Mouse (Mus musculus) stomach, embryonic 15.5 days (tissue): Measurements from ENCODE around the gene Galnt13. TPM values are rescaled to one million over a fixed set of nuclear protein-coding genes. Genes with fewer than 3 reads are reported as not detected.

ENCODE experiments used
- ATAC-seq: fragments of 200-750 bp; cut with Nextera tagmentation; 2 replicates; pipeline ENCODE4 v1.8.0; 2017; ENCODE audit warnings: low read depth, moderate number of reproducible peaks, moderate TSS enrichment; ENCODE audit not compliant: insufficient read depth, low FRiP score
- H3K27ac ChIP-seq: fragments of 300-500 bp; sonication (generic); 2 replicates; pipeline ENCODE4 v1.5.1; 2015; ENCODE audit warnings: mild to moderate bottlenecking, inconsistent platforms
- H3K27me3 ChIP-seq: fragments of 300-500 bp; sonication (generic); replicated peaks from 2 replicates; pipeline ENCODE4 v1.6.1; 2015; ENCODE audit warnings: inconsistent platforms
- H3K36me3 ChIP-seq: fragments of 300-500 bp; sonication (generic); 2 replicates; pipeline ENCODE4 v1.6.1; 2015; ENCODE audit warnings: inconsistent platforms
- H3K4me1 ChIP-seq: fragments of 300-500 bp; sonication (generic); 2 replicates; pipeline ENCODE4 v1.6.1; 2015; ENCODE audit warnings: inconsistent platforms
- H3K4me2 ChIP-seq: fragments of 300-500 bp; sonication (generic); 2 replicates; pipeline ENCODE4 v1.6.1; 2015; ENCODE audit warnings: mild to moderate bottlenecking, inconsistent platforms
- H3K4me3 ChIP-seq: fragments of 300-500 bp; sonication (generic); replicated peaks from 2 replicates; pipeline ENCODE4 v1.5.1; 2015; ENCODE audit warnings: inconsistent platforms
- H3K9ac ChIP-seq: fragments of 300-500 bp; sonication (generic); 2 replicates; pipeline ENCODE4 v1.6.1; 2015; ENCODE audit warnings: inconsistent platforms
- H3K9me3 ChIP-seq: fragments of 300-500 bp; sonication (generic); 2 replicates; pipeline ENCODE4 v1.6.1; 2016; ENCODE audit warnings: inconsistent platforms
- WGBS: fragments of 180-500 bp; shearing (Covaris S2); methylation state at CpG from one replicate; pipeline ENCODE4 v1.1.7; 2015; 5-methylcytosine and 5-hydroxymethylcytosine counted together
- polyA plus RNA-seq: library from polyadenylated mRNA; unstranded; fragments of >200 nt; fragmentation: Nextera tagmentation; extraction: Ambion mirVana; gene quantifications from 2 replicates; pipeline ENCODE4 v1.2.1, GENCODE M21; 2015

Gene Galnt13
- 0.54 and 0.92 TPM in 2 replicates for polyA plus RNA-seq

DNA sequence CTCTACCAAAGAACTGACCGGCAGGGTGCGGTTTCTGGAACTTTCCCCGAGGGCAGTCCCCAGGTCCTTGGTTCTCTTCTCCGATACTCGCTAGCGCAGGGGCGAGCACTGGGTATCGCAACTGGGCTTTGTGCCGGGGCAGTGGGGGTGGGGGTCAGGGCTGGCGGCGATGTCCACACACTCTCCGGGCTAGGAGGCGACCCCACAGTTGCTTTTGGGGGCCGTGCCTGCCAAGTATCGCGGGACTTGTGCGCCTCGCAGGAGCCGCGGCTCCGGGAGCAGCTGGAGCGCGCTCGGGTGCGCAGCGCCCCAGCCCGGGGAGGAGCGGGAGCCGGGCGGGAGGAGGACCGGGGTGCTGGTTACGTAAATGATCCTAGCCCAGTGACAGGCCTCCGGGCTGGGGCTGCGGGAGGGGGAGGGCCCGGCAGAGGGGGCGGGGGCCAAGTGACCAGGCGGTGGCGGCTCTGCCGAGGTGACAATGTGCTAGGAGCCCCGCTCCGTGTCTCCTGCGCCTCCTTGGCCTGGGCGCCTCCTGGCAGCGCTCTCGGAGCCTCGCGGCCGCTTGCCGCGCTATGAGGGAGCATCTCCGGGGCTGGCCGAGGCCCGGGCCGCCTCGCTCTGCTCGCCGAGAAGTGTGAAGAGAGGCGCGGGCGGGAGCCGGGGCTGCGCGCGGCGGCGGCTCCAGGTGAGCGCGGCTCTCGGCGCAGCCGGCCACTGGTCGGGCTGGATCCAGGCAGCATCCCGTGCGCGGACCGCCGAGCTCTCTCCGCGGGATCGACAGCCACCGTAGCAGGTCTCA, at the start of gene Galnt13:
TSS of gene Galnt13 (plus strand) at position 381 of the 799 bp plus-strand sequence.
- Histone ChIP-seq H3K27me3 (peaks cover 30% of the 10 kb centered on the region), H3K4me2 (peak within 1 kb of the TSS; percentile 90), H3K9ac (no peak within 1 kb of the TSS), H3K4me1 (no peaks in the 10 kb centered on the region; the same call in 1 of the 2 replicates), H3K9me3 (no peaks in the 10 kb centered on the region), H3K36me3 (no peaks in the 10 kb centered on the region), H3K4me3 (peak within 1 kb of the TSS; percentile 45), H3K27ac (no peak within 1 kb of the TSS)
- WGBS, result under 1% methylated on average over 74 of the region's 81 CpGs
- peak; percentile 77; the same call in 1 of the 2 replicates for ATAC-seq

DNA sequence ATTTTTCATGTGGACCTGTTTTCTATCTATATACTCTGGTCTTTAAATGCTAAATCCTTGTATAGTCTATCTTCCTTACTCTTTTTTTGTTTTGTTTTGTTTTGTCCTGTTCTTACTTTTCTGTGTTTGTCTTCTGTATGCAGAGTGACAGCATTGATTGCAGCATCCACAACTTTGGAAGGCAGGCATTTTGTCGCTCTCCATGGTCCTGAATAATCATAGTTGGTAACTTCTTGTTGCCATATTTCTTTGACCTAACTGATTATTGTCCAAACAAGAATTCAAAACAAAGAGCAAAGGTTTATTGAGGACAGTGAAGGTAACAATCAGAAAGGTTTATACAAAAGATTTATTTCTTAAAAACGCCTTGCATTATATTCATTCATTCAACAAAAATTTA, 5.1 kb upstream of the Galnt13 start:
- 41% methylated on average over 2 of the region's 2 CpGs for WGBS
- H3K27me3 ChIP-seq, result peaks cover 7% of the 10 kb centered on the region
- H3K36me3 ChIP-seq, result no peaks in the 10 kb centered on the region
- no peaks in the 10 kb centered on the region for H3K4me1 ChIP-seq
- H3K9ac ChIP-seq, result no peak overlapping the region
- H3K27ac ChIP-seq, result no peak overlapping the region
- H3K4me2 ChIP-seq, result no peak overlapping the region
- ATAC-seq, result no peak
- no peak overlapping the region for H3K4me3 ChIP-seq
- no peaks in the 10 kb centered on the region for H3K9me3 ChIP-seq

GRCm38 (mm10) chr2:54435380-54435779, 737 bp upstream of the Galnt13 start:
- H3K36me3 ChIP-seq, result no peaks in the 10 kb centered on the region
- no peak overlapping the region for H3K27ac ChIP-seq
- no peak overlapping the region for H3K9ac ChIP-seq
- no peaks in the 10 kb centered on the region; the same call in 1 of the 2 replicates for H3K4me1 ChIP-seq
- no peaks in the 10 kb centered on the region for H3K9me3 ChIP-seq
- peak overlapping the region; percentile 45; the same call in 1 of the 2 replicates for H3K4me3 ChIP-seq
- 45% methylated on average over 10 of the region's 10 CpGs for WGBS
- H3K27me3 ChIP-seq, result peaks cover 30% of the 10 kb centered on the region
- H3K4me2 ChIP-seq, result peak overlapping the region; percentile 90
- no peak for ATAC-seq

DNA sequence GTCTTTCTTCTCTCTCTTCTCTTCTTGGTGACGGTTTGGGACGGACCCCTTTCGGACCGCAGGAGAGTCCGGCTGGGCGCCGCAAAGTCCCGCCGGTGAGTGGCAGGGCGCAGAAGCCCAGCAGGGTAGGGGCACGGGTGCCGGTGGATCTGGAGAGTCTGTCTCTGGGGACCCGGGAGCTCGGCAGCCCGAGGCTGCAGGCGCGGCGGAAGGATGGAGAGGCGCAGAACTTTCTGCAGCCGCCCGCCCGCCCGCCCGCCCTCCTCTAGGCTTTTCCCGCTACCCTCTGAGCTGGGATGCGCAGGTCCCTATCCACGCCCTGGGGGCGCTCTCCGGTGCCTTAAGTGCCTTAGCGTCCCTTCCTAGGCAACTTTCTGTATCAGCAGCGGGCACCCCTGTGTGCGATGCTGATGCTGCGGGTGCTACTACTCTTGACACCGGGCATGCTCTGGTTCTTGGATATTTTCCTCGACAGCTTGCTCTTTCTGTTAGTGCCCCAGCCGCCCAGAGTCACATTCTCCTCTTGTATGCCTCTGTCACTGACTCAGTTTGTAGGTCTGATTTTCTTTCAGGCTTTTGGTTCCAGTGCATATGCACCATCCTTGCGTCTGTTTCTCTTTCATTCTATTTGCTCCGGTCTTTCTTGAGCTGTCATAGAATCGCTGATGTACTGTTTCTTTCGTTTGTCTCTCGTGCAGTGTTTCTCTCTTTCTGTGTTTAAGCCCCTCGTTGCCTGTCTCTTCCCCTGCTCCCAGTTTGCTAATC, 801 bp downstream of the Galnt13 start:
- no peak for ATAC-seq
- Histone ChIP-seq H3K4me1 (no peaks in the 10 kb centered on the region; the same call in 1 of the 2 replicates), H3K36me3 (no peaks in the 10 kb centered on the region), H3K9me3 (no peaks in the 10 kb centered on the region), H3K4me3 (peak overlapping the region; percentile 45), H3K9ac (no peak overlapping the region), H3K27ac (no peak overlapping the region), H3K27me3 (peaks cover 30% of the 10 kb centered on the region), H3K4me2 (peak overlapping the region; percentile 90)
- WGBS, result 1% methylated on average over 32 of the region's 42 CpGs

DNA sequence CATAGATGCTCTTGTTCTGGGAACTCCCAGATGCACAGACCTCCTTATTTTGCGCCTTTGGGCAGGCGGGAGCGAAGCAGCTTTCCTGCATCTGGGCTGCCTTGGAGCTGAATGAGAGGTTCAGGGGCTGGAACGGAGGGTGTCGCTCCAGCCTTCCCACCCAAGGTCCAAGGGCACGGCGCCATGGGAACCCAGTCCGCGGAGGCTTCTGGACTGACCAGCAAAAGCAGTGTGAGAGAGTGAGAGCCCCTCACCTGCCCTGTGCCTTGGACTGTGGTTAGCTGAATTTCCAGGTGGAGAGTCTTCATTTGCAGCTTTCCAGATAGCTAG, 1.3 kb downstream of the Galnt13 start:
- no peaks in the 10 kb centered on the region; the same call in 1 of the 2 replicates for H3K4me1 ChIP-seq
- peaks cover 30% of the 10 kb centered on the region for H3K27me3 ChIP-seq
- WGBS, result 9% methylated on average over 9 of the region's 9 CpGs
- H3K36me3 ChIP-seq, result no peaks in the 10 kb centered on the region
- no peak overlapping the region for H3K9ac ChIP-seq
- no peak overlapping the region for H3K27ac ChIP-seq
- H3K4me3 ChIP-seq, result peak overlapping the region; percentile 45; the same call in 1 of the 2 replicates
- no peak for ATAC-seq
- no peaks in the 10 kb centered on the region for H3K9me3 ChIP-seq
- peak overlapping the region; percentile 90 for H3K4me2 ChIP-seq

GRCm38 (mm10) chr2:54442734-54443500, 6.8 kb downstream of the Galnt13 start:
- Histone ChIP-seq H3K9me3 (no peaks in the 10 kb centered on the region), H3K27ac (no peak overlapping the region), H3K4me2 (no peak overlapping the region), H3K27me3 (peaks cover 4% of the 10 kb centered on the region; the same call in 1 of the 2 replicates), H3K9ac (no peak overlapping the region), H3K4me1 (no peaks in the 10 kb centered on the region), H3K36me3 (no peaks in the 10 kb centered on the region), H3K4me3 (no peak overlapping the region)
- ATAC-seq, result no peak
- 77% methylated on average over 9 of the region's 9 CpGs for WGBS

- Histone ChIP-seq H3K4me2 (no peak overlapping the region), H3K27ac (no peak overlapping the region), H3K36me3 (no peaks in the 10 kb centered on the region), H3K9ac (no peak overlapping the region), H3K9me3 (no peaks in the 10 kb centered on the region), H3K4me1 (no peaks in the 10 kb centered on the region), H3K4me3 (no peak overlapping the region), H3K27me3 (no peaks in the 10 kb centered on the region)
- whole genome bisulfite sequencing, result 27% methylated on average over 5 of the region's 5 CpGs
- ATAC-seq, result no peak
Observed at GRCm38 (mm10) chr2:54483426-54483825, 47.3 kb downstream of the Galnt13 start.

- WGBS, result 56% methylated on average over 3 of the region's 3 CpGs
- Histone ChIP-seq H3K9me3 (no peaks in the 10 kb centered on the region), H3K4me2 (no peak overlapping the region), H3K4me1 (no peaks in the 10 kb centered on the region), H3K9ac (no peak overlapping the region), H3K36me3 (no peaks in the 10 kb centered on the region), H3K4me3 (no peak overlapping the region), H3K27me3 (no peaks in the 10 kb centered on the region), H3K27ac (no peak overlapping the region)
- no peak for ATAC-seq
Observed at GRCm38 (mm10) chr2:54522989-54523388, 86.9 kb downstream of the Galnt13 start.

DNA sequence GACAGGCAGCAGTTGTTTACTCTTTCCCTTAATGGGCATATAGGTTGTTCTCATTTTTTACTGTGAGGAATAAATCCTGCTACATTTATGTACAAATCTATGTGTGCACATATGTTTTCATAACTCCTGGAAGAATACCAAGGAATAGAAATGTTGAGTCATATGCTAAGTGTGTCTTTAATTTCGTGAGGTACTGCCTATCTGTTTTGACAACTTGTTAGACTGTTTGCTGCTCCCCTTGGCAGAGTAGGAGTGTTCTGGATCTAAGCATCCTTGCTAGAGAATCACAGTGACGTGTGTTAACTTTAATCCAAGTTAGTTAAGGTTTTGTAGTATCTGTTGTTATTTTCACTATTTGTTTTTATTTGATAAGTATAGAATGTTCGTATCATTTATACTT, 91.0 kb downstream of the Galnt13 start:
- H3K36me3 ChIP-seq, result no peaks in the 10 kb centered on the region
- no peaks in the 10 kb centered on the region for H3K4me1 ChIP-seq
- no peak overlapping the region for H3K27ac ChIP-seq
- H3K27me3 ChIP-seq, result no peaks in the 10 kb centered on the region
- H3K9ac ChIP-seq, result no peak overlapping the region
- no peak overlapping the region for H3K4me3 ChIP-seq
- no peaks in the 10 kb centered on the region for H3K9me3 ChIP-seq
- WGBS, result 66% methylated on average over 3 of the region's 3 CpGs
- ATAC-seq, result no peak
- H3K4me2 ChIP-seq, result no peak overlapping the region

DNA sequence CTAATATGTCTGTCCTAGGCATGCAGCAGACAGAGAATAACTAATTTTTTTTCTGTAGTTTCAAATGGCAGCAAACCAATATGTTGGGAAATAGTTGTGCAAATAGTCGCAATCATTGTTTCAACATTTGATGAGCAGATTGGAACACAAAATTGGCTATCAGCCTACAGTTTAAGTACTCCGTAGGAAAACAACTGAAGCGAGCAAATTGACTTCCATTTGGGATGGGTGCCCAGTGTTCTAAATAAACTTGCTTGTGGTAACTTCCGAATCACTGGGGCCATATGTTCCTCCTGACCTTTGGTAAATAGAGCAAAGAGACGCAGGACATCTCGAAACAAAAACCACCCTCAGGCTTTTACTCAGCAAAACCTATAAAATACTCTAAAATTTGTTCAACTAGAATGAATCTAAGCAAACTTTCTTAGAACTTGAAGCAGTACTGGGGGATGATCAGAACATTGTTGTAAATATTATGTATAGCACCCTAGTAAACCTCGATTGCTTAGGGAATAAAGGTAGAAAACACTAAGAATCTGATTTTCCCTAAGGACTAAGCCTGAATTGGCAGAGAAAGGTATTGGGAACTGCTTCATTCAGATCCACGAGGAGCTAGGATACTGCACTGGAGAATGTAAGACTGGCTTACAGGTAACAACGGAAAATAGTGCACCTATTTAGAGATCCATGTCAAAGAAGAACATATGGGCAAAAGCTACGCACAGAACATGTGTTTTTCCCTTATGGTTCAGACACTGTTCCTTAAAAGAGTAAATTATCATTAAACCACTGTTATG, 122.4 kb downstream of the Galnt13 start:
- WGBS, result 74% methylated on average over 10 of the region's 10 CpGs
- Histone ChIP-seq H3K27ac (no peak overlapping the region), H3K4me3 (no peak overlapping the region), H3K36me3 (no peaks in the 10 kb centered on the region), H3K27me3 (no peaks in the 10 kb centered on the region), H3K4me1 (no peaks in the 10 kb centered on the region), H3K9ac (no peak overlapping the region), H3K9me3 (no peaks in the 10 kb centered on the region), H3K4me2 (no peak overlapping the region)
- ATAC-seq, result no peak

DNA sequence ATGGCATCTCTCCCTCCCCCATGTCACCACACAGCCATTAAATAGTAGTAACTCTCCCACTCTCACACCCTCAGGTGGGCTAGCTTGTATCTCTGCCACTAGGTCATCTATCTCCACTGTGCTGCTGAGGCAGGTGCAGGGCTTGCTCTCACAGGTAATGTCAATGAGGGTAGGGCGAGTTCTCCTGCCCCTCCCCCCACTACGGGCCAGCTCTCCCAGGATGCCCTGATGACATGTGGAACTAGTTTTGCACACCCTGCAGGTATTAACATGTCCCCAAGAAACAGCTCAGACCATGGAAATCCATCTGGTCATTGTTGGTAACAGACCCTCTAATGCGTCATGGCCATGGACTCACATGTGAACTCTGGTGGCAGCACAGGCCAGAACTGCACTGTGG, 129.0 kb downstream of the Galnt13 start:
- Histone ChIP-seq H3K9me3 (no peaks in the 10 kb centered on the region), H3K36me3 (no peaks in the 10 kb centered on the region), H3K27me3 (no peaks in the 10 kb centered on the region), H3K9ac (no peak overlapping the region), H3K4me2 (no peak overlapping the region), H3K4me3 (no peak overlapping the region), H3K4me1 (no peaks in the 10 kb centered on the region), H3K27ac (no peak overlapping the region)
- WGBS, result 81% methylated on average over 3 of the region's 3 CpGs
- ATAC-seq, result no peak
